Mouse (Mus musculus): ENCODE results near the gene Stx6.

Stx6 gene

DNA sequence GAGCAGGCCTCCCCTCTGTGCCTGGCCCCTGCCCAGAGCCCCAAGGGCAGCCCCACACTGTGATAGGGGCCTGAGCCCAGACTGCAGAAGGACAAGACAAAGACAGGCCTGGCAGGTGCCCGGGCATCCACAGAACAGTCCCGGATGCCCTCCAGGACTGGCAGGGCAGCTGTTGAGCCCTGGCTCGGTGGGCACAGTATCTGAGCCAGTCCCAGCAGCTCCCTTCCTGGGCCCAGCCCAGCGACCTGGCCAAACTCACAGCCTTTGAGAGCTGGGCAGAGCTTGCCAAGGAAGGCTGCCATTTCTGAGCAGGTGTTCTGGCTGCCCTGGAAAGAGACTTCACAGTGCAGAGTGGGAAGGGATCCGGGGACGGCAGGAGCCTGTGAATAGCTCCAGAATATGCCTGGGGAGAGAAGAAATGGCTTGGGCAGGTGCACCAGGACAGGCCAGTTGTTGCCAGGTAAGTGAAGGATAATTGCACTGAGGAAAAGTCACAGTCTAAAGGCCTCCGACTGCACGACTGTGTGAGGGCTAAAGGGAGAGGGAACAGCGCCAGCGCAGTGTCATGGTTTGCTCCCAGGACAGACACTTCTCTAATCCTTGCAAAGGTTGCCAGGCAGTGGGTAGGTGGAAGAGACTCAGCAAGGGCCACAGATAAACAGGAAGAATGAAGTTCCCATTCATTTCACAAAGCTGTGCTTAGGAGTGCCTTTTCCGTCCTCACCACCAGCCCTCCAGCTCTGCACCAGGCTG is 51.7 kb downstream of the Stx6 start:
- DNase-seq, result no peak

DNA sequence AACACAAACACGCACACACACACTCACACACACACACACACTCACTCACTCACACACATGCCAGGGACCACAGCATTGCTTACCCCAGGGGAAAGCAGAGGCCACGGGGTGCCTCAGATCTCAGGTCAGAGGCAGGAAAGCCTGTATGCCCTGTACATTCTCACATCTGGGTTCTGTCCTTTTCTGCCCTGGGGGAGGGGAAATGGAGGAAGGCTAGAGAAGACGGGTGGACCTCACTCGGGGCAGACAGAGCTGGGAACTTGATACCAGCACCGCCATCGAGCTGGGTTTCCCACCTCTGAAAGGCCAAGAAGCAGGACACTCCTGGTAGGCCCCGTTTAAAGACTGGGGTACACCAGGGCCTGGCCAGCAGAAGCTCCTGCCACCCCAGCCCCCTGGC is 52.5 kb downstream of the Stx6 start:
- DNase-seq, result peak; percentile 48

GRCm38 (mm10) chr1:155212081-155212480 is 53.6 kb downstream of the Stx6 start:
- DNase-seq, result no peak

GRCm38 (mm10) chr1:155212493-155212892 is 54.0 kb downstream of the Stx6 start:
- DNase-seq, result peak; percentile 87

DNA sequence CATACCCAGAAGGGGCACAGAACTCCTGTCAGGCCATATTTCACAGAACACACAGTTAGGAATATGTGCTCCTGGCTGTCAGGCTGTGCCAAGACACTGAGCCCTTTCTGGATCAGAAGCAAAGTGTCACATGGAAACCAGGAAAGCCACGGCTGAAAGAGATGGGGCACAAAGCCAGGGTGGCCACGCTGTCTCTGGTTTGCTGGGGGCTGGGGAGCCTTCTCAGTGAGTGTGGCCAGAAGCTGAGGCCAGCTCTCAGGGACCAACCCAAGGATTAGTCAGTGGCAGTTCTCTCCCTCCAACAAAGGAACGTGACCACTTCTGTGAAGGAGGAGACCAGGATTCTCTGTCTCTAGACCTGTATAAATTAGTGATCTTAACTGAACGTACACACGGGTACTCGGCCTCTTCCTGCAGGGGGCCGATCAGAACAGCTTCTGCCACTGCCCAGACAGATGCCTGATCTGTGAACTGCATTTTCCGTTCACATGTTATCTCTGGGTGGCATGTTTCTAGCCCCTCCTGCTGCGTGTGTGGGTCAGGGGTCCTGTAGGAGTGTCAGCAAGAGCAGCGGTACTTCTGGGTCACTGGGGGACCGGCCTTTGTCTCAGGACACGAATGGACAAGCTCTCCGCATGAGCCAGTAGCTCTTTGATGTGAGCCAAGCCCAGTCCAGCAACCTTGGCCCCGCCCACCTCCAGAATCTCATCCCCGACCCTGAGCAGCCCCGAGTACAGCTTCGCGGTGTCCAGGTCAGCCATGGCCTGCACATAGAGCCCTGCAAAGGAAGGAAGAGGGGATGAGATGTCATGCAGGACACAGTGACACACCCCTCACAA is 54.6 kb downstream of the Stx6 start:
- peak; percentile 65 for DNase-seq

DNA sequence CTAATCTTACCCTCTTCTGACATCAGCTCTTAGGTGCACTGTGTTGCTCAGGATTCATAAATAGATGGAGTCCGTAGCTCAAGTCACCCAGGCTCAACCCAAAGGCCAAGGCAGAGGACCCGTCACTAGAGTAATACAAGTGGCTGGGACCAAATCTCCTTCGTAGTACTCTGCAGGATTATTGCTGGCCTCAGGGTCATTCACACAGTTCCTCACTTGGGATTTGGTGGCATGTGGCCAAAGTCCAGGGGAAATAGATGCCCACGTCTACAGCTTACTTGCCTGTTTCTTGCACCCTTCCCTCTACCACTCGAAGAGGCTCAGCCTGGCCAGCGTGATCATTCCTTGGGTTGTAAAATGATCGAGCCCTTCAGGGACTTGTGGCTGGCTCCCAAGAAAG is 55.4 kb downstream of the Stx6 start:
- no peak for DNase-seq

- DNase-seq, result peak; percentile 55
These were observed 56.7 kb downstream of the Stx6 start for GRCm38 (mm10) chr1:155215066-155215764.

GRCm38 (mm10) chr1:155216313-155216712 is 57.8 kb downstream of the Stx6 start:
- no peak for DNase-seq

DNA sequence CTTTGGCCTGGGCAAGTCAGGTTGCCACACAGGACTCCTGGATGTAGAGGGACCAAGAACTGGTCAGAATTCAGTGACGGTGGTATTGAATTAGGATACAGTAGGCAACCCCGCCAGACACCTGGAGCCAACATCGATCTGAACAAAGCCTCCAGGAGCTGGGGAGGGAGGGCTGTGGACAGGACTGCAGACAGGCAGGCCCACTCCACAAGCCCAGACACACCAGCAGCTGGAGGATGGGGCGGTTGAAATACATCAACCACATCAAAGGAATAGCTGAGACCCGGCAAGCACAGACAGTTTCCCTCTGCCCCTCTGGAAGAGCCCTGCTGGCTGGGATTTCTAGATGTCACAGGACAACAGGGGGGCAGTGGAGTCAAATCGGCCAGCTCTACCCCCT is 58.3 kb downstream of the Stx6 start:
- no peak for DNase-seq

DNA sequence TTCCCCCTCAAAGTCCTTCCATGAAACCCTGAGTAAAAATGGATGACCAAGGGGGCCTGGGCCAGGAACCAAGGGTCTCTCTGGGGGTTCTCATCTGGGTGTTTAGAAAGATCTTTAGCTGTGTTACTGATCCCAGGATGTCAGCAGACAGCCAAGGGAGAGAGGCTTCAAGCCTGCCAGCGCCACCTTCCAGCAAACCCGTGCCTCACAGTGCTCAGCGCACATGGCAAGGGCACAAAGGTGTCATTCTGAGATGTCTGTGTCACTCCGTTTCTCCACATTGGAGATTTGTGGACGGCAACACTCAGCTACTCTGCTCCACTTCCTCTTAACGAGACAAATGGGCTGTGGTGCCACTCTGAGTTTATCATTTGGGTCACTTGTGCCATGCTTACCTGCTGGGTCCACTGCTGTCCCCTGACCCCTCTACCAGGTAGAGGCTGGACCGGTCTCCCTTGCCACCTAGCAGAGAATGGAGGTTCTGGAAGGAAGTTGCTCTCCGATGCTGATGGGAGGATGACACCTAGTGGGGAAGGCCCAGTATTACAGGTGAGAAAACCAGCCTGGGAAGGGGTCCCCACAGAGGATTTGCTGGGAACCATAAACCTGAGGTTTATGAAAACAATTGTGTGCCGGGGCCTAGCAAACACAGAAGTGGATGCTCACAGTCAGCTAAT is 59.5 kb downstream of the Stx6 start:
- peak; percentile 70 for DNase-seq

DNA sequence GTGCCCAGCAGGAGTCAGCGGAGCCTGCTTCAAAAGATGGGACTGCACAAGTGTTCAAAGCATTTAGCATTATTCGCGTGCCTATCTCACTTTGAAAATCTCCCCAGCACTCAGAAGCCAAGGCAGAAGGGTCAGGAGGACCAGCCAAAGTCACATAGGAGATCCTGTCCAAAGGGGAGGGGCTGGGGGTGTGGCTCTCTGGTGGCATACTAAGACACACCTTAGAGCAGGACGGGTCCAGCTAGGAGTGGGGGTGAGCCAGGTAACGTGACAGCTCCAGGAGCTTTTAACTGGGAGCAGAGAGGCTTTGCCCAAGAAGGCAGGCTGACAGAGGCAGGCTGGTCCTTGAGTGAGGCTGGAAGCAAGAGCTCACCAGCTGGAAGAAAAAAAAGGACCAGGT is 60.4 kb downstream of the Stx6 start:
- no peak for DNase-seq

DNA sequence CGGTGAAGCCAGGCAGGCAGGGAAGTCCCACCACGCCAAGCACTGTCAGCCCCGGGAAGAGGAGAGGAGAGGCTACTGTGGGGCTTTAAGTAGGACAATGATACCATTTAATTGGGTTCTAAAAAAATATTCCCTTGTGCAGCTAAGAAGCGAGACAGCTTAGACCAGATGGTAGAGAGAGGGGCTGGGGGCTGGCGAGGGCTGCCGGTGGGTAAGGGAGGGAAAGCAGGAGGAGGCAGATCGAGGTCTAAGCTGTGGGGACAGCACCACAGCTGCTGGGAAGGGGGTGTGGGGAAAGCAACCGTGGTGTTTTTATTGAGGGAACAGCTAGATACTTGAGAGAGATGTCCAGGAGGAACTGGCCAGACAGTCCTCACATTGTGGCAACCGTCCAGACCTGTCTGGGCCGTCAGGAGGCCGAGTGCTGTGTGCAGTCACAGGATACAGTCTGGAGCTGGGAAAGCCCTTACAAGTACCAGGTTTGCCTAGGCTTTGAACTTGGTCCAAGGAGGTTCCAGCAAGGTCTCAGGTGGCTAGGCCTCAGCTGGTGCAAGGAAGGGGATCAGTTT is 63.7 kb downstream of the Stx6 start:
- no peak for DNase-seq

GRCm38 (mm10) chr1:155223036-155223435 is 64.5 kb downstream of the Stx6 start:
- no peak for DNase-seq

DNA sequence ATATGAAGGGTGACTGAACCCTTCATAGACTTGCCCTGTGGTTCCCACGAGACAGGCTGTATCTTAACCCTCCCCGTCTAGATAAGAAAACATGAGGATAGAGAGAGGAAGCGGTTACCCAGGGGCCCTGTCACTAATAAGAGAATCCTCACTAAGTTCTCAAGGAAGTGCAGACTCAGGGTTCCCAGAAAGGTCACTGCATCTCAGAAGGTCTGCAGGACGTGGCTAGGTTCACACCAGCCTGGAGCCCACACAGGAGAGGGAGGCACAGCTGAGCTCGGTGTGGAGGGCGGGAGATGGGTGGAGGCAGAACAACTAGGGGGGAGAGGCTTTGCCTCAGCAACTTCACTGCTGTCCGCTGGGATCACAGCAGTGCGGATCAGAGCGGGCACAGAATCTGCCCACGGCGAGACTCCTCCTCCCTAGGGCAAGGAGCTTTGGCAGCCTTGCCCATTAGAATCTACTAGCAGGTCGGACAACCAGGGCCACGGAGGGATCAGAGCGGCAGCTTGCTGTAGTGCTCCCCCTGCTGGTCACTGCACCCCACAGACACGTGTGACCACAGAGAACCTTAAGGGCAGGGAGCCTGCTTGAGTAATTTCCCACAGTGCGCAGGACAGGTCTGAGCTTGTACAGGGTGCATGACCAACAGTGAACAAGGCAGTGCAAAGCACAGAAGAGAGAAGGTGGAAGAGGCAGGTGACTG is 65.5 kb downstream of the Stx6 start:
- DNase-seq, result peak; percentile 91

DNA sequence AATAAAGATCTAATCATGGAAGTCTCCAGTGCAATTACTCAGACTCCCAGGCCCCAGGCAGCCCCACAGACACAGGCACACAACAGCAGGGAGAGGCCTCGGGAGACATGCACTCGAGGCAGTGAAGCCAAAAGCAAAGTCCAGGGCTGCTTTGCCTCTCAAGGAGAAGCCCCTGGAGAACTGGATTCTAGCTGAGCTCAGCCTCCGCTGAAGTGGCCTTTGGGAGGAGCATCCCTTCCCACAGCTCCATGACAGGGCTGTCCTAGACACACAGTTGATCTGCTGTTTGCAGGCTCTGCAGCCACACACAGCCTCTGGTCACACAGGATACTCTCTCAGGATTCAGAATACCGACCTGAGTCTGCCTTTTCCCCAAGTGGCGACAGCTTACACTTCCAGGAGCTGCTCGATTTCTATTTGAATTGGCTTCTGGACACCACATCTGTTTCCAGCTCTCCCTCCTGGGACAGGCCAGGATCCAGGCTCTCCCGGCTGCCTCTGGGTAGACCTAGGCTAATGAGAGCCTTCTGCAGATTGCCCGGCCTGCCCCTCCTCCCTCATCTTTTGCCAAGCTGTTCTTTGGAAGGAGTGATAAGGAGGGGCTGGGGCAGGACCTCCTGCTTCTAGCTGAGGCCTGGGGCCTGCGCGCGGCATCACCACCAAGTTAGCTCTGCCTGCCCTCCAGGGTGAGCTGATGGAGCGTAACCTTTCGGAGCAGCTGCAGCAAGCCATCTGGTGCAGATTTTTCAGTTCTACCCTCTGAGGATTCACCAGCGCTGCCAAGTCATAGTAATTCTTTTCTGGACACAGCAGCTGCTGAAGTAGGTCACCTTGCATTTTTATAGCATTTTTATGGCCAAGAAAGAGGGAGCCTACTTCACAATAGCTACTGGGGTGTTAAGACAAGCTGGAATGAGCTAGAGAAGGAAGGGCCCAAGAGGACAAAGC is 71.2 kb downstream of the Stx6 start:
- DNase-seq, result peak; percentile 82

DNA sequence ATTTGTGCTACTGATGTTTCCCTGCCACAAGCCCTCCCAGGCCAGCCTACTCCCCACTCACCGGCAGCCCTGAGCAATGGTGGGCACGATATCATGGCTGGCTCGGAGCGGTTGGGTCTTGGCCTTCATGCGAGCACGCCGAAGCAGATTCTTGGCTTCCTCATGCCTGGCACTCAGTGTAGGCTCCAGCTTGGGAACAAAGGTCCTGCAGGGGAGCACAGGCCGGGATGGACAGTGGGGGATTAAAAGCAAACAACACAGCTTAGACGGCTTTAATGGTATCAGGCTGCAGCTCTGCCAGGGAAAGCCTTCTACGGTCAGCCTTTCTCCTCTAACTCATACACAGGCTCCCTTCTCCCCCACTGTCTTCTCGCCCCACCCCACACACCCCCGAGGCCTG is 73.9 kb downstream of the Stx6 start:
- DNase-seq, result no peak

GRCm38 (mm10) chr1:155232786-155233185 is 74.3 kb downstream of the Stx6 start:
- no peak for DNase-seq

DNA sequence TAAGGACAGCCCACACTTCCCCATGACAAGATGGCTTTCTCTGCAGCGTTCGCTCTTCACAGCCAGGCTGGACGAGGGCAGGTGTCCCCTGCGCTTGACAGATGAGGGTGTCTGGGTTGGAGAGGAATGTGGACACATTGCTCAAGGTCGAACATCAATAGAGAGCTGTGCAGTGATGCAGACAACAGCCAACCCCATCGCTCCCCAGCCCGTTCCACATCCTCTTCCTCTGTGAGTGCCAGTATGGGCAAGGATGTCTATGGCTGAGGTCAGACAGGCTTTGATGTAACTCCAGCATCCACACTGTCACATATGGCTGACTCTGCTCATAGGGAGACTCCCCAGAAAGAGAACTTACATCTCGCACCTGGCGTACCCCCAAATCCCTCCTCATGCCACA is 74.9 kb downstream of the Stx6 start:
- DNase-seq, result no peak

DNA sequence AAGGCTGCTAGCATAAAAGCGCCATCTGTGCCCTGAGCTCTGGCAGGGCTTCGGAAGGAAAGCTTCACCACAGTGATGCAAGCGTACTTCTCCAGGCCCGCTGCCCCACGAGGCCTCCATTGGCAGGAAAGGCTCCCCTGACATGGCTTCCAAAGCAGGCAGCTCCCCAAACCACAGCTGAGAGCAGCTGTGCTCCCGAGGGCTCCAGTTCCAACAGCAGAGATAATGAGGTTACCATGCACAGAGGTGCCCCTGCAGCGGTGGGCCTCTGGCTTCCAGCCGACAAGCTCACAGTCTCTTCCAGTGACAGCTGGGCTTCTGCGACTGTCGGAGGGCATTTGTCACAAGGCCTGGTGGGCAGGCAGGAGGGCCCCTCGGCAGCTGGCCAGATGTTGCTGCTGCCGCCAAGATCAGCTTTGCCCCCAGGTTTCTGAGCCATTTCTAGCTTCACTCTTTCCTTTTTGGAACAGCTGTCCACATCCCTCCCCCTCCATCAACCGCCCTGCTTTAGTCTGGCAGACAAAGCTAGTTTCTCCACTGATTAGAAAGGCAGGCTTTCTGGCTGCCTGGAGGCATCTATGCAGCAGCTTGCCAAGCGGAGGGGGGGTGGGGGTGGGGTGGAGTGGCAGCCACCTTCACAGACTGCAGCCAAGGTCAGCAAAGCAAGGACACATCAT is 75.6 kb downstream of the Stx6 start:
- DNase-seq, result peak; percentile 63

- no peak for DNase-seq
These were observed 77.1 kb downstream of the Stx6 start for GRCm38 (mm10) chr1:155235641-155236040.

All from embryo, embryonic 11 days (tissue).